Mouse (Mus musculus) intestine, postnatal 0 days (tissue): ENCODE results near the gene Capn3. TPM values are rescaled to one million over a fixed set of nuclear protein-coding genes. Genes with fewer than 3 reads are reported as not detected.

Experiments used
- ATAC-seq: fragments of 200-750 bp; cut with Nextera tagmentation; 2 replicates; pipeline ENCODE4 v1.8.0; 2017; ENCODE audit warnings: mild to moderate bottlenecking, moderate TSS enrichment, moderate library complexity
- H3K27ac ChIP-seq: fragments of 300-500 bp; sonication (generic); 2 replicates; pipeline ENCODE4 v1.5.1; 2014; ENCODE audit warnings: mild to moderate bottlenecking, low read depth, low read length, moderate library complexity
- H3K27me3 ChIP-seq: fragments of 300-500 bp; sonication (generic); replicated peaks from 2 replicates; pipeline ENCODE4 v1.6.1; 2014; ENCODE audit warnings: low read length, mixed read lengths; ENCODE audit not compliant: control insufficient read depth, insufficient read depth
- H3K36me3 ChIP-seq: fragments of 300-500 bp; sonication (generic); 2 replicates; pipeline ENCODE4 v1.6.1; 2014; ENCODE audit warnings: mild to moderate bottlenecking, moderate library complexity; ENCODE audit not compliant: control insufficient read depth, insufficient read depth
- H3K4me1 ChIP-seq: fragments of 300-500 bp; sonication (generic); replicated peaks from 2 replicates; pipeline ENCODE4 v1.6.1; 2014; ENCODE audit warnings: antibody characterized with exemption, low read length, mixed read lengths; ENCODE audit not compliant: control insufficient read depth, insufficient read depth
- H3K4me2 ChIP-seq: fragments of 300-500 bp; sonication (generic); replicated peaks from 2 replicates; pipeline ENCODE4 v1.6.1; 2014; ENCODE audit warnings: low read depth, mild to moderate bottlenecking, moderate library complexity
- H3K4me3 ChIP-seq: fragments of 300-500 bp; sonication (generic); 2 replicates; pipeline ENCODE4 v1.5.1; 2014; ENCODE audit warnings: low read depth, low read length
- H3K9ac ChIP-seq: fragments of 300-500 bp; sonication (generic); 2 replicates; pipeline ENCODE4 v1.6.1; 2014; ENCODE audit warnings: mild to moderate bottlenecking, low read depth, low read length
- H3K9me3 ChIP-seq: fragments of 300-500 bp; sonication (generic); 2 replicates; pipeline ENCODE4 v1.6.1; 2016; ENCODE audit warnings: mixed run types; ENCODE audit not compliant: control insufficient read depth
- CTCF ChIP-seq: sonication (generic); IDR thresholded peaks from 2 replicates; pipeline ENCODE4 v1.5.1; 2016; ENCODE audit warnings: low read depth, mild to moderate bottlenecking, control low read depth, antibody characterized with exemption, moderate library complexity
- WGBS: fragments of 180-500 bp; shearing (Covaris S2); extraction: QIAGEN DNeasy Blood & Tissue Kit; methylation state at CpG from one replicate; pipeline ENCODE4 v1.1.7; 2014; 5-methylcytosine and 5-hydroxymethylcytosine counted together
- polyA plus RNA-seq: library from polyadenylated mRNA; unstranded; fragments of >200 nt; fragmentation: Nextera tagmentation; extraction: Ambion mirVana; gene quantifications from 2 replicates; pipeline ENCODE4 v1.2.1, GENCODE M21; 2015

The Capn3 gene
- 0.55 and 0.61 TPM in 2 replicates for polyA plus RNA-seq

DNA sequence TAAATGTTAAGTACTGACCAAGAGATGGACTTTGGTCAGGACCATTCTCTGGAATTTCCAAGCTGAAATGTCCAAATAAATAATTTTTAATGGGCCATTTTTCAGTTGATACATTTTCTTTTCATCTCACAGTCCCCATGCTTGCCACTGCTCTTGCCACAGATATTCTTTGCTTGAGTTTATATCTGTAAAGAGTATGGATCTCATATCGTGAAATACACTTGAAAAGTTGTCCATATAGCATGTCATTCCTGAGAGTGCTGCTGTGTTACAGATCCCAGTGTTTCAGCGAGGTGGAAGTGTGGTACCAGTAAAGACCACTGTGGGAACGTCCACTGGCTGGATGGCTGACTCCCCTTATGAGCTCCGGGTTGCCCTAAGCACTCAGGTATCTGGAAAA, at the start of gene Capn3:
TSS of gene Capn3 (plus strand) at position 301 of the 400 bp plus-strand sequence.
- no peaks in the 10 kb centered on the region for H3K27me3 ChIP-seq
- H3K27ac ChIP-seq: no peak within 1 kb of the TSS
- 0 out of 2 replicates have a peak, but pooled peaks cover 3% of the 10 kb centered on the region for H3K36me3 ChIP-seq
- no peak within 1 kb of the TSS for H3K4me3 ChIP-seq
- no peak for ATAC-seq
- no peaks in the 10 kb centered on the region for H3K9me3 ChIP-seq
- WGBS: 73% methylated on average over 4 of the region's 4 CpGs
- TF ChIP-seq CTCF: no peak
- no peaks in the 10 kb centered on the region for H3K4me1 ChIP-seq
- no peak within 1 kb of the TSS for H3K4me2 ChIP-seq
- H3K9ac ChIP-seq: no peak within 1 kb of the TSS

DNA sequence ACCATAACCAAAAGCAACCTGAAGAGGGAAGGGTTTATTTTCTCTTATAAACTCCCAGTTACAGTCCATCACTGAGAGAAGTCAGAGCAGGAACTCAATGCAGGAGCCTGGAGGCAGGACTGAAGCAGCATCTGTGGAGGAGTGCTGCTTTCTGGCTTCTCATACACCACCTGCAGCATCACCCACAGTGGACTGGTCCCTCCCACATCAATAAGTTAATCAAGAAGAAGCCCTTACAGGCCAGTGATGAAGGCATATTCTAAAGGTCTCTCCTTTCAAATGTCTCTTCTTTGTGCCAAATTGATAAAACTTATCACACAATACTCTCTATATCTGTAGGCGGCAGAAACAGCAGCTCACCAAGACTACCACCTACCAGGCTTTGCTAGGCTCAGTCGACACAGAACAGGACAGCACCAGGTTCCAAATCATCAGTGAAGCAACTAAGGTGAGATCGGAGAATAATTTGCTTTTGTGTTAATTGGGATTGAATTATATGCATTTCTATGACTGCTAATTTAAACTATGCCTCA, 44.7 kb upstream of the Capn3 start:
- Histone ChIP-seq H3K27ac (no peak overlapping the region), H3K4me1 (no peaks in the 10 kb centered on the region), H3K4me3 (no peak overlapping the region), H3K9ac (no peak overlapping the region), H3K9me3 (no peaks in the 10 kb centered on the region), H3K4me2 (no peak overlapping the region), H3K27me3 (no peaks in the 10 kb centered on the region), H3K36me3 (no peaks in the 10 kb centered on the region)
- no peak for ATAC-seq
- no peak for TF ChIP-seq CTCF
- 89% methylated on average over 3 of the region's 3 CpGs for WGBS

DNA sequence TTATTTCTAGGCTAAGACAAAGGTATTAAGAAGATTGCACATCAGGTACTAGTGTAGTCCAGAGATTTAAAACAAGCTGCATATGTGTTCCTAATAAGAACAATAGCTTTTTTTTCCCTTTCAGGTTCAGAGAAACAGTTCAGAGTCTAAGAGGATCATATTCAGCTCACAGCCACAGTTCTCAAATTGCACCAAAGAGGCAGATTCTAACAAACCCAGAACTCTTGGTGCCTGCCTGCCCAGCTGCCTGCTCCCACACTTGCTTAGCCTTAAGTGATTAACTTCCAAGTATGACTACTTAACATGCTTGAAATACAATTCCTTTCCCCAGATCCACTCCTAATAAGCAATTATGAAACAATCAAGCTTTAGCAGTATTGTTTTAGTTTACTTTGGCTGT, 41.7 kb upstream of the Capn3 start:
- Histone ChIP-seq H3K4me1 (no peaks in the 10 kb centered on the region), H3K27ac (no peak overlapping the region), H3K9ac (no peak overlapping the region), H3K27me3 (no peaks in the 10 kb centered on the region), H3K4me3 (no peak overlapping the region), H3K4me2 (no peak overlapping the region), H3K9me3 (no peaks in the 10 kb centered on the region), H3K36me3 (no peaks in the 10 kb centered on the region)
- no peak for ATAC-seq
- no peak for TF ChIP-seq CTCF

DNA sequence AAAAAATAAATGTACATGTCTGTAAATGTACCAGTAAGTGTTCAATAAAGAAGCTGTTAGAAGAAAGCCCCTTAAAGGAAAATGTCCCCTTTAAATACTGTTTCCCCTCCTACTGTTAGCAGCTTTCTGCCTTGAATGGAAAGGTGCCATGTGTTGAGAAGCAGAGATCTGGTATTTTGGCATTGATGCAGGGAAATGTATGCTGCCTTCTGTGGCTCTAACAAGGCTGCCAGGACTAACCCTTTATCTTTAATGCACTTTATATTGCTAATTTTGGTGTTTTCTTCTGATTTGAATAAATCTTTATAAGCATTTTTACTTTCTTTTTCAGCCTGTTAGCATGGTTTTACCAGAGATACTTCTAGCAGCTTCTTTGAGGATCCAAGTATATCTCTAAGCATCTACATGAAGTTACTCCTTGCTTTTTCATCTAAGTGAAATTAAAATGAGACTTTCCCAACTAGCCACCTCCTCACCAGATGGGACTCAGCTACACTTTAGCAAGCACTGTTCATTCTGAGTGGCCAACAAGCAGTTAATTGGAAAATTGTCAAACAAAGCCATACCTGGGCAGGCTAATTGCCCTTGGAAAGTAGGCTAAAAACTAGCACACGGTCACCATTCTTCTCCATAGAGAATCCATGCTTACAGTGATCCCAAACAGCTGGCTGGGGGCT, 40.9 kb upstream of the Capn3 start:
- Histone ChIP-seq H3K36me3 (no peaks in the 10 kb centered on the region), H3K4me3 (no peak overlapping the region), H3K4me2 (no peak overlapping the region), H3K27me3 (no peaks in the 10 kb centered on the region), H3K9ac (no peak overlapping the region), H3K27ac (no peak overlapping the region), H3K9me3 (no peaks in the 10 kb centered on the region), H3K4me1 (no peaks in the 10 kb centered on the region)
- ATAC-seq: no peak
- no peak for TF ChIP-seq CTCF
- WGBS: 68% methylated on average over 1 of the region's 1 CpGs

DNA sequence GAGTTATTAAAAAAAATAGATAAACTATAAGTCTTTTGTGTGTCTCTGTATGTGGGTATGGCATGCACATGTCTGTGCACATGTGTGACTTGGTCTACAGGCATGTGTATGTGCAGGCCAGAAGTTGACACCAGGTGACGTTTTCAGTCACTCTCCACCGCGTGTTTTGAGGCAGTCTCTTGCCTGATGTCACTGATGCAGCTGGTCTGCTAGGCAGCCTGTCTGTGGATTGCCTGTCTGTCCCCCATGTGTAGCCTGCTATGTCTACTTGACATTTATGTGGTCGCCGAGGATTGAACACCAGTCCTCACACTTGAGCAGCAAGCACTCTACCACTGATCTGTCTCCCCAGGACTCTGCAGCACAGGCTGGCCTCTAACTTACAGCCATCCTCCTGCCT, 31.4 kb upstream of the Capn3 start:
- H3K9me3 ChIP-seq: no peaks in the 10 kb centered on the region
- H3K27ac ChIP-seq: no peak overlapping the region
- no peak for ATAC-seq
- no peak overlapping the region for H3K4me3 ChIP-seq
- TF ChIP-seq CTCF: no peak
- H3K4me2 ChIP-seq: no peak overlapping the region
- WGBS: 82% methylated on average over 5 of the region's 5 CpGs
- no peaks in the 10 kb centered on the region for H3K27me3 ChIP-seq
- H3K36me3 ChIP-seq: peaks cover 14% of the 10 kb centered on the region; the same call in 1 of the 2 replicates
- no peak overlapping the region for H3K9ac ChIP-seq
- no peaks in the 10 kb centered on the region for H3K4me1 ChIP-seq

DNA sequence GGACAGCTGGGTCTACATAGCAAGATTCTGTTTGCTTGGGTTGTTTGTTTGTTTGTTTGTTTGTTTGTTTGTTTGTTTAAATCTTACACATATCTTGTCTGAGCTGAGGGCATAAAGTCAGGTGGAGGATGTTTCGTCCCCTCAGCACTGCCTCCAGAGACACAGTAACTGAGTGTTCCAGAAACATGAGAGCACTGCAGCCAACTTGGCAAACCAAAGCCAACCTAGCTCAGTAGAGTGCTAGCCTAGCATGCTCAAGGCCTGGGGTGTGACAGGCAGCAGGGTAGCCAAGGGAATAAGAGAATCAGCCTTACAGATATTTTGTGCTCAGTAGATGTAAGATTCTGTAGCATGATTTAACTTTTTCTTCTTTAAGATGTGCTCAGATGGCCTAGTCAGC, 11.3 kb upstream of the Capn3 start:
- WGBS: 94% methylated on average over 1 of the region's 1 CpGs
- H3K9me3 ChIP-seq: no peaks in the 10 kb centered on the region
- no peaks in the 10 kb centered on the region for H3K4me1 ChIP-seq
- no peaks in the 10 kb centered on the region for H3K27me3 ChIP-seq
- H3K4me2 ChIP-seq: no peak overlapping the region
- no peak overlapping the region for H3K9ac ChIP-seq
- no peak for TF ChIP-seq CTCF
- ATAC-seq: no peak
- H3K27ac ChIP-seq: no peak overlapping the region
- no peaks in the 10 kb centered on the region for H3K36me3 ChIP-seq
- H3K4me3 ChIP-seq: no peak overlapping the region

DNA sequence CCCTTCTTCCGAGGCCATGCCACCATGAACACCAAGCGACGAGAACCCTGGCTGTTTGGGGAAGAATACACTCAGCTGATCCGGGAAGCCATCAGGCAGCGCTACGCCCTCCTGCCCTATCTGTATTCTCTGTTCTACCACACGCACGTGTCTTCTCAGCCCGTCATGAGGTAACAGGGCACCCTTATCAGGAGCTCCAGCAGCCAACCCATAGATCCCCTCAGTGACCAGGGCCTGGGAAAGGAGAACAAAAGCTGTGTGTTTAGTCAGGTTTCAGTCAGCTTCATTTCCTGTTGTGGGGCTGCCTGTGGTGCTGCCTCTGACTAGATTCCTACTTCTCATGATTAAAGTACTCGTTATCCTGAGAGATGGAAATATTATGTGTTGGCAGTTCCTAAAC, 9.4 kb upstream of the Capn3 start:
- Histone ChIP-seq H3K4me1 (no peaks in the 10 kb centered on the region), H3K36me3 (no peaks in the 10 kb centered on the region), H3K9me3 (no peaks in the 10 kb centered on the region), H3K4me2 (no peak overlapping the region), H3K4me3 (no peak overlapping the region), H3K27me3 (no peaks in the 10 kb centered on the region), H3K9ac (no peak overlapping the region), H3K27ac (no peak overlapping the region)
- ATAC-seq: no peak
- WGBS: 71% methylated on average over 10 of the region's 10 CpGs
- TF ChIP-seq CTCF: no peak
